Mouse (Mus musculus) liver, postnatal 0 days (tissue): ENCODE measurements around the gene Kdelr3.

Experiments
- CTCF ChIP-seq: sonication (generic); IDR thresholded peaks from 2 replicates; pipeline ENCODE4 v1.5.1; 2016; ENCODE audit warnings: antibody characterized with exemption, low read depth
- EP300 ChIP-seq: IDR thresholded peaks from 2 replicates; pipeline ENCODE4 v1.6.1; 2016; ENCODE audit warnings: antibody characterized with exemption, low read depth, mild to moderate bottlenecking

DNA sequence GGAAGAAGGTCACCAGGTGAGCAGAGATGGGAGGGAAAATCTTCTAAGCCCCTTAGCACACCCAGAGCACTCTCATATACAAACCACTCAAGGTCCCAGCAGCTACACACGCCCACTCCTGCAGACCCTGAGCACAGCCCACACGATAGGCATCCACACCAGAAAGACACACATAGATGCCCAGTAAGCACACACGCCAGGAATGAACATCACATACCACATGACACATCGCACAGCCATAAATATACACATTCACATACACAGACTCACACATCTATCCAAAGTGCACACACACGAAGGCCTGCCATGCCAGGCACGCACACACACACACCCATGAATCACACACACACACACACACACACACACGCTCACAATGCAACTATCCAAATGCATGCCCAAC lies 5.8 kb upstream of the Kdelr3 start:
- no peak for TF ChIP-seq CTCF
- TF ChIP-seq EP300 = no peak
